Mouse (Mus musculus): ENCODE measurements at regions not wholly inside any gene's neighbourhood (a gene's known extent, or its start where the extent isn't known, plus 50 kb on each side); places are given as distances from the start of the nearest gene placed in this dataset.
A peak's percentile ranks its signal among the peaks of the same experiment; 100 is the strongest.

- no peak overlapping the region for H3K27ac ChIP-seq
- no peak for ATAC-seq (ENCODE audit: low FRiP score)
- H3K4me3 ChIP-seq, result no peak overlapping the region
- WGBS, result 94% methylated on average over 1 of the region's 1 CpGs
- H3K9me3 ChIP-seq (replicated peaks), result no peaks in the 10 kb centered on the region
- H3K4me1 ChIP-seq, result no peaks in the 10 kb centered on the region; the same call in 1 of the 2 replicates
- H3K27me3 ChIP-seq, result peaks cover 4% of the 10 kb centered on the region; the same call in 1 of the 2 replicates
- no peak overlapping the region for H3K9ac ChIP-seq
- H3K36me3 ChIP-seq, result no peaks in the 10 kb centered on the region
- no peak overlapping the region for H3K4me2 ChIP-seq (replicated peaks)
These were observed 532.7 kb upstream of the Btbd3 start for GRCm38 (mm10) chr2:137723651-137724050.

GRCm38 (mm10) chr2:137721767-137722424 lies 534.5 kb upstream of the Btbd3 start:
- Histone ChIP-seq H3K4me2 (replicated peaks) (no peak overlapping the region), H3K36me3 (no peaks in the 10 kb centered on the region), H3K27me3 (peaks cover 4% of the 10 kb centered on the region; the same call in 1 of the 2 replicates), H3K4me1 (no peaks in the 10 kb centered on the region), H3K4me3 (no peak overlapping the region), H3K9me3 (replicated peaks) (no peaks in the 10 kb centered on the region), H3K27ac (no peak overlapping the region), H3K9ac (no peak overlapping the region)
- WGBS, result 64% methylated on average over 7 of the region's 7 CpGs
- no peak for ATAC-seq (ENCODE audit: low FRiP score)

DNA sequence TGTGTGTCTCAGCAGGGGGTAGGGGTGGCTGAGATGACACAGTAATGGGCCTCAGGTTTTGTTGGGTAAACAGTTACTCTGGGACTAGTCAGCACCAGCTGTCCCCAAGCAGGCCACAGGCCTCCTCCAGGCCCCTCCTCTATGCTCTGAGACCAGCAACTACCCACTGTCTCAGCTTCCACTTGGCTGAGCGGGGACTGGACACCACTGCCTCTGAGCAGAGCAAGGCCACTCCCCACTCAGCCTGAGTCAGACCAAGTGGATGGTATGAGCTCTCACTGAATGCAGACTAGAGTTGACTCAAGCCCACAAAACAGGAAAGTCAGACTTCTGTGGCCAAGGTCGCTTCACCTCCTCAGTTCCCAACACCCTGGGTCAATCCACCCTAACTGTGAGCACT lies 540.5 kb upstream of the Btbd3 start:
- H3K9ac ChIP-seq, result no peak overlapping the region
- peaks cover 34% of the 10 kb centered on the region for H3K27me3 ChIP-seq
- H3K27ac ChIP-seq, result no peak overlapping the region
- ATAC-seq (ENCODE audit: low FRiP score), result no peak
- H3K4me3 ChIP-seq, result no peak overlapping the region
- WGBS, result 74% methylated on average over 2 of the region's 2 CpGs
- H3K4me1 ChIP-seq, result no peaks in the 10 kb centered on the region
- no peaks in the 10 kb centered on the region for H3K9me3 ChIP-seq (replicated peaks)
- H3K4me2 ChIP-seq (replicated peaks), result no peak overlapping the region
- H3K36me3 ChIP-seq, result no peaks in the 10 kb centered on the region

DNA sequence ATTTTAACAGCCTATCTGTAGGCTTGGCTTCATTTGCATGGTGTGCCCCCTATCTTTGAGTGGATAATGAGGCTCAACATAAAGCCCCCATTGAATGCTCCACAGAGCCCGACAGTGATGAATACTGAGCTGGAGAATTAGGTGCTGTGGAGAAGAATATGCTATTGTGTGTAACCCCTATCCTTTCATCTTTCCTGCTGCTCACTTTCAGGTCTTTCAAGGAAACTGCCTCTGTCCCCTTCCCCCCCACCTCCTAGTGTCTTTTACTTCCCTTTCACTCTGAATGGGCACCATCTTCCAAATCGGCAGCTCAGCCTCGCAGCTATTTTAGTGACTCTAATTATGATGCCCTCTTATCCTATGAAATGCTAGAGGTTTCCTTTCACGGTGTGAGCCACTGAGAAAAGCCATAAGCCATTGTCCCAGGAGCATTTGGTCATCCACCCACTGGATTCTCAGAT lies 549.8 kb upstream of the Btbd3 start:
- 5% methylated on average over 4 of the region's 4 CpGs for WGBS
- ATAC-seq (ENCODE audit: low FRiP score), result peak; percentile 91
- Histone ChIP-seq H3K4me1 (peaks cover 22% of the 10 kb centered on the region), H3K4me3 (peak overlapping the region; percentile 7; the same call in 1 of the 2 replicates), H3K9ac (0 out of 2 replicates have a peak overlapping the region, but pooled peaks have one; percentile 29), H3K27me3 (peaks cover 63% of the 10 kb centered on the region), H3K36me3 (no peaks in the 10 kb centered on the region), H3K9me3 (replicated peaks) (no peaks in the 10 kb centered on the region), H3K4me2 (replicated peaks) (peak overlapping the region; percentile 42), H3K27ac (peak overlapping the region; percentile 30)

GRCm38 (mm10) chr2:137705724-137706422 lies 550.5 kb upstream of the Btbd3 start:
- peaks cover 66% of the 10 kb centered on the region for H3K27me3 ChIP-seq

DNA sequence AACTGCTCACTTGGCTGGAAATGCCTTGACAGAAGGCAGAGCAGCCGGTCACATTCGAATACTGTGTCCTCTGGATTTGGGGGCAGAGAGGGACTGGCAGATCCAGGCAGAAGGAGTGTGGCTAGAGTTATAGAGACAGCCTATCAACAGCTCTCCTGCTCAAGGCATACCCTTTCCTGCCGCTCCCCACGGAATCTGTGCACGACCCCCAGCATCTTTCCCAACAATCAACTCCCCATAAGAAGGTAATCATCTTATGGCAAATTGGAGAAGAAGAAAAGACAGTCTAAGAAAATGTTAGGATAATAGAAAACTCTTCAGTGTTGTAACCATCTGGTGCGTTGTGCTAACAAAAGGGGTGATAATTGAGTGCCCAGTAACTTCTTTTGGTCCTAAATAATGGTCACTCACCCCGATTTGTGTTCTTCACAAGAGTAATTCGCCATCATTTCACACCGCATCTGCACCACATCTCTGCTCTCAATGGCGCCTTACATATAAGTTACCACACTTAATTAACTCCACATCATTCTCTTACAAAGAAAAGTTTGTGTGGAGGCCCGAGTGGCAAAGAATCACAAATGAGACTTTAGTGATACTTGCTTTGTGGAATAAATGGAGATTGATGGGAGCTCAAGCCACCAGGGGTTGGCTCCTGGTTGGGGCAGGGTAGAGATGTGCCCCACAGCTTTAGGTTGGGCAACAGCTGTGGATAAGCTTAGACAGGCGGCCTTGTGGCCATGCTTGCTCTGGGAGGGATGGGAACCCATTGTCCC lies 551.2 kb upstream of the Btbd3 start:
- peaks cover 22% of the 10 kb centered on the region for H3K4me1 ChIP-seq
- no peaks in the 10 kb centered on the region for H3K9me3 ChIP-seq (replicated peaks)
- 26% methylated on average over 12 of the region's 12 CpGs for whole genome bisulfite sequencing
- no peak overlapping the region for H3K4me3 ChIP-seq
- H3K27ac ChIP-seq, result no peak overlapping the region
- no peaks in the 10 kb centered on the region for H3K36me3 ChIP-seq
- H3K9ac ChIP-seq, result no peak overlapping the region
- H3K4me2 ChIP-seq (replicated peaks), result peak overlapping the region; percentile 42; the same call in 1 of the 2 replicates
- peak; percentile 78 for ATAC-seq (ENCODE audit: low FRiP score)
- H3K27me3 ChIP-seq, result peaks cover 66% of the 10 kb centered on the region

More at GRCm38 (mm10) chr2:137705724-137706422, 550.5 kb upstream of the Btbd3 start:
- H3K9me3 ChIP-seq (replicated peaks), result no peaks in the 10 kb centered on the region
- H3K36me3 ChIP-seq, result no peaks in the 10 kb centered on the region
- WGBS, result 25% methylated on average over 14 of the region's 14 CpGs
- no peak overlapping the region for H3K27ac ChIP-seq
- ATAC-seq (ENCODE audit: low FRiP score), result peak; percentile 78
- H3K4me3 ChIP-seq, result peak overlapping the region; percentile 7; the same call in 1 of the 2 replicates
- peak overlapping the region; percentile 42 for H3K4me2 ChIP-seq (replicated peaks)
- H3K9ac ChIP-seq, result no peak overlapping the region
- peaks cover 22% of the 10 kb centered on the region for H3K4me1 ChIP-seq

- peaks cover 22% of the 10 kb centered on the region for H3K4me1 ChIP-seq
- ATAC-seq (ENCODE audit: low FRiP score), result no peak
- H3K9ac ChIP-seq, result no peak overlapping the region
- H3K9me3 ChIP-seq (replicated peaks), result no peaks in the 10 kb centered on the region
- H3K27me3 ChIP-seq, result peaks cover 68% of the 10 kb centered on the region
- H3K4me3 ChIP-seq, result no peak overlapping the region
- H3K27ac ChIP-seq, result no peak overlapping the region
- H3K4me2 ChIP-seq (replicated peaks), result no peak overlapping the region
- WGBS, result 42% methylated on average over 6 of the region's 6 CpGs
- H3K36me3 ChIP-seq, result no peaks in the 10 kb centered on the region
These were observed 551.8 kb upstream of the Btbd3 start for GRCm38 (mm10) chr2:137704565-137704947.

- Histone ChIP-seq H3K27ac (no peak overlapping the region), H3K27me3 (peaks cover 69% of the 10 kb centered on the region), H3K4me2 (replicated peaks) (no peak overlapping the region), H3K9me3 (replicated peaks) (no peaks in the 10 kb centered on the region), H3K4me1 (peaks cover 22% of the 10 kb centered on the region), H3K4me3 (no peak overlapping the region), H3K9ac (no peak overlapping the region), H3K36me3 (no peaks in the 10 kb centered on the region)
- no peak for ATAC-seq (ENCODE audit: low FRiP score)
- 58% methylated on average over 3 of the region's 3 CpGs for WGBS
These were observed 552.3 kb upstream of the Btbd3 start for GRCm38 (mm10) chr2:137704051-137704450.

DNA sequence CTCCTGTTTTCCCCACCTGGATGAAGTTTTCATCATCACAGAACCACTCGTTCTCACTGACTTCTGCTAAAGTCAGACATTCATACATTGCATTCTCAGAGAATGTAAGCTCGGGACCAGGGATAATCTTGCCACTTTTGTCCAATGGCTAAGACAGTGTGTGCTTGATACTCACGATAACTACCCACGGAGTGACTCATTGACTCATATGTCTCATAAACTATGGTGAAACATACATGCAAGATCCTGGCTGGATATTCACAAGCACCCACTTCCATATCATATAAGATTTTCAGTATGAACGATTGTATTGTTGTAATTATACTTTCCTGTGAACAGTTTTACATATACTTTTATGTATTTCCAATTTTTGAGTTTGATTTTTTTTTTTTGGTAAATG lies 560.5 kb upstream of the Btbd3 start:
- no peaks in the 10 kb centered on the region for H3K36me3 ChIP-seq
- H3K9me3 ChIP-seq (replicated peaks), result no peaks in the 10 kb centered on the region
- ATAC-seq (ENCODE audit: low FRiP score), result no peak
- no peak overlapping the region for H3K4me2 ChIP-seq (replicated peaks)
- H3K27ac ChIP-seq, result no peak overlapping the region
- no peak overlapping the region for H3K9ac ChIP-seq
- H3K27me3 ChIP-seq, result peaks cover 31% of the 10 kb centered on the region
- 92% methylated on average over 5 of the region's 5 CpGs for WGBS
- H3K4me3 ChIP-seq, result no peak overlapping the region
- no peaks in the 10 kb centered on the region for H3K4me1 ChIP-seq

GRCm38 (mm10) chr2:137694020-137694419 lies 562.3 kb upstream of the Btbd3 start:
- H3K4me3 ChIP-seq, result no peak overlapping the region
- no peaks in the 10 kb centered on the region for H3K36me3 ChIP-seq
- no peaks in the 10 kb centered on the region for H3K9me3 ChIP-seq (replicated peaks)
- H3K27ac ChIP-seq, result no peak overlapping the region
- no peak overlapping the region for H3K9ac ChIP-seq
- peaks cover 17% of the 10 kb centered on the region for H3K27me3 ChIP-seq
- H3K4me1 ChIP-seq, result no peaks in the 10 kb centered on the region
- WGBS, result 71% methylated on average over 3 of the region's 3 CpGs
- H3K4me2 ChIP-seq (replicated peaks), result no peak overlapping the region
- ATAC-seq (ENCODE audit: low FRiP score), result no peak

DNA sequence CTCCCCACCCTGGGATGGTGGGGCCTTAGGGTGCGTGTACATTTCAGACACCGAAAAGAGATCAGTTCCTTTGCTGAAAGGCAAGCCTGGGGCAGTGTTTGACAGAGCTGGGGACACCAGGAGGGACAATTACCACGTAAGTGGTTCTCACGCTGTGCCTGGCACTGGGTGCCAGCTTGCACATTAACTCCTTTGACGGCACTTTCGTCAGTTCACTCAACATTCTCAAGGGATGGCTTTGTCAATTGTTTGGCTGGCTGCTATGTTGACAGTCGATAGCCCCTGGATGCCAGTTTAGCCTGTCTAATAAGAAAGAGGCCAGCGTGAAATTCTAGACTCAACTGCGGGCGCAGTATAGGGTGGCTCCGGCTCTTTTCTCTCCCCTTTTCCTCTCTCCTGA lies 569.2 kb upstream of the Btbd3 start:
- WGBS, result 66% methylated on average over 11 of the region's 11 CpGs
- Histone ChIP-seq H3K36me3 (no peaks in the 10 kb centered on the region), H3K9ac (no peak overlapping the region), H3K4me1 (peaks cover 5% of the 10 kb centered on the region), H3K9me3 (replicated peaks) (no peaks in the 10 kb centered on the region), H3K4me2 (replicated peaks) (no peak overlapping the region), H3K27me3 (peaks cover 3% of the 10 kb centered on the region; the same call in 1 of the 2 replicates), H3K4me3 (no peak overlapping the region), H3K27ac (no peak overlapping the region)
- peak; percentile 43; the same call in 1 of the 2 replicates for ATAC-seq (ENCODE audit: low FRiP score)

GRCm38 (mm10) chr2:137686735-137687134 lies 569.6 kb upstream of the Btbd3 start:
- no peak for ATAC-seq (ENCODE audit: low FRiP score)
- Histone ChIP-seq H3K27ac (no peak overlapping the region), H3K4me2 (replicated peaks) (no peak overlapping the region), H3K9me3 (replicated peaks) (no peaks in the 10 kb centered on the region), H3K9ac (no peak overlapping the region), H3K27me3 (peaks cover 3% of the 10 kb centered on the region; the same call in 1 of the 2 replicates), H3K36me3 (no peaks in the 10 kb centered on the region), H3K4me1 (peaks cover 5% of the 10 kb centered on the region), H3K4me3 (no peak overlapping the region)
- WGBS, result 73% methylated on average over 4 of the region's 4 CpGs
